Mouse (Mus musculus): ENCODE data around the gene Ddx39.

- no peak for TF ChIP-seq CTCF (IDR thresholded peaks at IDR 0.05)
- no peak for TF ChIP-seq EP300 (IDR thresholded peaks at IDR 0.05)
Observed at GRCm38 (mm10) chr8:83744070-83744469, 29.1 kb downstream of the Ddx39 start.
